Mouse (Mus musculus): ENCODE measurements around the gene Lrp2. TPM values are rescaled to one million over a fixed set of nuclear protein-coding genes. Genes with fewer than 3 reads are reported as not detected.

Gene Lrp2
- 1.1 and 2.4 TPM in 2 replicates for polyA plus RNA-seq (2015; fragmentation: Nextera tagmentation; extraction: Ambion mirVana)

DNA sequence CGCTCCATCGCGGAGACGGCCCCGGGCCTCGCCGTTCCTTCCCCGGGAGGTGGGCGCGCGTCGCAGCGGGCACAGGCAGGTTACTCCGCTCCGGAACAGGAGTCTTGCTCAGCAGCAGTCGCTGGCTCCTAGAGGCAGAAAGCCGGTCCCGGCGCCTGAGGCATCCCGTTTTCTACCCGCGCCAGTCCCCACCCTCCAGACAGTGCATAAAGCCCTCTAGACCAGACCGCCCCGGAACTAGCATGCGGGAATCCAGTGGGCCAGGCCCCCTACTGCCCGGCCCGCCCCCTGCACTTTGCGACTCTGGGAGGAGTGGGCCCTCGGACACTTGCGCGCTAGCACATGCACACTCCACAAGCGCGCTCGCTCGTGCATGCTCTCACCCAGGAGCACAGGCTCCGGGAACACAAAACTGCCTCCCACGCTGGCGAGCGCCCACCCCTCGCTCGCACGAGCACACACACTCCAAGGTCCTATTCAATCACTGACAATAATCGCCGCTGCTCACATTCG, at the start of gene Lrp2:
Gene Lrp2 (minus strand): TSS at position 180 of the 513 bp plus-strand sequence.
- ATAC-seq (peak; percentile 68), DNase-seq (ENCODE audit: low spot score) (peak; percentile 68)
- no peaks in the 10 kb centered on the region for H3K9me3 ChIP-seq (ENCODE audit: low read length)
- TF ChIP-seq CTCF (IDR thresholded peaks at IDR 0.05) (peak; percentile 17), EP300 (IDR thresholded peaks at IDR 0.05) (no peak)
- under 1% methylated on average over 45 of the region's 45 CpGs for WGBS
- H3K27ac ChIP-seq (ENCODE audit: low read length), result no peak within 1 kb of the TSS
- no peak within 1 kb of the TSS for H3K9ac ChIP-seq (replicated peaks; ENCODE audit: low read depth)
- no peaks in the 10 kb centered on the region for H3K36me3 ChIP-seq (ENCODE audit: insufficient read depth, low read length)
- peak within 1 kb of the TSS; percentile 55 for H3K4me3 ChIP-seq (ENCODE audit: low read depth, low read length)
- peaks cover 54% of the 10 kb centered on the region for H3K27me3 ChIP-seq (replicated peaks; ENCODE audit: insufficient read depth, low read length)
- H3K4me2 ChIP-seq (replicated peaks; ENCODE audit: low read depth, low read length), result peak within 1 kb of the TSS; percentile 93
- H3K4me1 ChIP-seq (ENCODE audit: insufficient read depth, low read depth, low read length), result peaks cover 8% of the 10 kb centered on the region; the same call in 1 of the 2 replicates

DNA sequence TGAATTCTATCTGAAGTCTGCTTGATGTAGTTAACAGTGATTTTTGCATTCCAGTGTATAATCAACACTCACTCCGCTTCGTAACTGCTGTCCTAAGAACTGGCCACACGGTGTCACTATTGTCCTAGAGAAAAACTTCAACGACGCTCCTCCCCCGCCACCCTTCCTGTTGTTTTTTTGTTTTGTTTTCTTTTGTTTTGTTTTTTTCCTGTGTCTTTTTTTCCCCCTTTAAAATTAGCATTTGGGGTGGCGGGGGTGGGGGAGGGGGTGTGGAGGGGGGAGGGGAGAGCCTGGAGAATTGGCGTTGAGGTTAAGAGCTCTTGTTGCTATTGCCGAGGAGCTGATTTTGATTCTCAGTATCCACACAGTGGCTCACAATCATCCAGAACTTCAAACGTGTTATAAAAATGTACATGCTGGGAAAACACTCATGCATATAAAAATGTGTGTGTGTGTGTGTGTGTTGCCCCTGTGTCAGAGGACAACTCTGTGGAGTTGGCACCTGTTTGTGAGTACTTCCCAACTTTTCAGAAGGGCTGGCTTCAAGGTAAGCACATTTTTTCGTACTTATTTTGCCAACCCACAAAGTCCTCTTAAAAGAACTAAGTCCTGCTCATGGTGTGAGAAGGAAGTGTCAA, 49.3 kb upstream of the Lrp2 start:
- DNase-seq (ENCODE audit: low spot score), result peak; percentile 89
- no peaks in the 10 kb centered on the region for H3K27me3 ChIP-seq (replicated peaks; ENCODE audit: insufficient read depth, low read length)
- H3K4me3 ChIP-seq (ENCODE audit: low read depth, low read length), result peak overlapping the region; percentile 41
- peak; percentile 56 for ATAC-seq
- TF ChIP-seq CTCF (IDR thresholded peaks at IDR 0.05) (peak; percentile 82), EP300 (IDR thresholded peaks at IDR 0.05) (0 out of 2 replicates have a peak, but pooled peaks have one; percentile 21)
- no peak overlapping the region for H3K9ac ChIP-seq (replicated peaks; ENCODE audit: low read depth)
- H3K4me2 ChIP-seq (replicated peaks; ENCODE audit: low read depth, low read length), result peak overlapping the region; percentile 46
- H3K36me3 ChIP-seq (ENCODE audit: insufficient read depth, low read length), result no peaks in the 10 kb centered on the region
- 4% methylated on average over 11 of the region's 11 CpGs for WGBS
- no peaks in the 10 kb centered on the region for H3K9me3 ChIP-seq (ENCODE audit: low read length)
- H3K4me1 ChIP-seq (ENCODE audit: insufficient read depth, low read depth, low read length), result no peaks in the 10 kb centered on the region
- H3K27ac ChIP-seq (ENCODE audit: low read length), result no peak overlapping the region

DNA sequence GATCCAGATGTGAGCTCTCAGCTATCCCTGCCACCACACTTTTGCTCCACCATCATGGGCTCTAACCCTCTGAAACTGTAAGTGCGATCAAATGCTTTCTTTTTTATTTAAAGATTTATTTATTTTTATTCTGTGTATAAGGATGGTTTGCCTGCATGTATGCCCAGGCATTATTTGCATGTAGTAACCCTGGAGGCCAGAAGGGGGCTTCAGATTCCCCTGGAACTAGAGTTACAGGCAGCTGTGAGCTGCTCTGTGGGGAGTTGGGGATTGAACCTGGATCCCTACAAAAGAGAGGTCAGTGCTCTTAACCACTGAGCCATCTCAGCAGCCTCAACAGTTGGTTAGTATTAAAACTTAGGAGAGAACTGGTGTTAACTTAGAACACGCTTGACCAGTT, 45.6 kb upstream of the Lrp2 start:
- no peaks in the 10 kb centered on the region for H3K27me3 ChIP-seq (replicated peaks; ENCODE audit: insufficient read depth, low read length)
- H3K4me1 ChIP-seq (ENCODE audit: insufficient read depth, low read depth, low read length), result no peaks in the 10 kb centered on the region
- no peak for DNase-seq (ENCODE audit: low spot score)
- WGBS, result 87% methylated on average over 2 of the region's 2 CpGs
- peak overlapping the region; percentile 43; the same call in 1 of the 2 replicates for H3K27ac ChIP-seq (ENCODE audit: low read length)
- H3K4me2 ChIP-seq (replicated peaks; ENCODE audit: low read depth, low read length), result no peak overlapping the region
- H3K36me3 ChIP-seq (ENCODE audit: insufficient read depth, low read length), result no peaks in the 10 kb centered on the region
- no peak overlapping the region for H3K4me3 ChIP-seq (ENCODE audit: low read depth, low read length)
- no peak overlapping the region for H3K9ac ChIP-seq (replicated peaks; ENCODE audit: low read depth)
- H3K9me3 ChIP-seq (ENCODE audit: low read length), result no peaks in the 10 kb centered on the region
- no peak for TF ChIP-seq EP300 (IDR thresholded peaks at IDR 0.05)
- TF ChIP-seq CTCF (IDR thresholded peaks at IDR 0.05), result peak; percentile 44
- no peak for ATAC-seq

DNA sequence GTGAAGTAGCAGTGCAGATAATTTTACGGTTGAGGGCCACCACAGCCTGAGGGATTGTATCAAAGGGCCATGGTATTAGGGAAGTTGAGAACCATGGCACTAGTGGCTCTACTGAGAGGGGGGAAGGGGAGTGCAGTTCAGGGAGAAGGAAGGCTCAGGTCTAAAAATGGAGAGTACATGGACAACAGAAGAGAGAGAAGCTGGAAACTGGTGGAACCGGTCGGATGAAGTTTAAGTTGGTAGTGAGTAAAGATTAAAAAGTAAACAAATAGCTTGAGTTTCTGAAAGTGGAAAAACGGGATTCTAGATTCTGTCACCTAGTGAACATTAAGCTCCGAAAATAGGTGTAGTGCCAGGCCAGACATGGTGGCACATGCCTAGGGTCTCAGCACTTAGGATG, 44.9 kb upstream of the Lrp2 start:
- 60% methylated on average over 5 of the region's 5 CpGs for WGBS
- Histone ChIP-seq H3K9me3 (ENCODE audit: low read length) (no peaks in the 10 kb centered on the region), H3K27ac (ENCODE audit: low read length) (peak overlapping the region; percentile 43; the same call in 1 of the 2 replicates), H3K36me3 (ENCODE audit: insufficient read depth, low read length) (no peaks in the 10 kb centered on the region), H3K4me1 (ENCODE audit: insufficient read depth, low read depth, low read length) (no peaks in the 10 kb centered on the region), H3K4me3 (ENCODE audit: low read depth, low read length) (no peak overlapping the region), H3K27me3 (replicated peaks; ENCODE audit: insufficient read depth, low read length) (no peaks in the 10 kb centered on the region), H3K4me2 (replicated peaks; ENCODE audit: low read depth, low read length) (no peak overlapping the region), H3K9ac (replicated peaks; ENCODE audit: low read depth) (no peak overlapping the region)
- TF ChIP-seq CTCF (IDR thresholded peaks at IDR 0.05) (no peak), EP300 (IDR thresholded peaks at IDR 0.05) (peak; percentile 84)
- DNase-seq (ENCODE audit: low spot score), result peak; percentile 91
- ATAC-seq, result peak; percentile 82

DNA sequence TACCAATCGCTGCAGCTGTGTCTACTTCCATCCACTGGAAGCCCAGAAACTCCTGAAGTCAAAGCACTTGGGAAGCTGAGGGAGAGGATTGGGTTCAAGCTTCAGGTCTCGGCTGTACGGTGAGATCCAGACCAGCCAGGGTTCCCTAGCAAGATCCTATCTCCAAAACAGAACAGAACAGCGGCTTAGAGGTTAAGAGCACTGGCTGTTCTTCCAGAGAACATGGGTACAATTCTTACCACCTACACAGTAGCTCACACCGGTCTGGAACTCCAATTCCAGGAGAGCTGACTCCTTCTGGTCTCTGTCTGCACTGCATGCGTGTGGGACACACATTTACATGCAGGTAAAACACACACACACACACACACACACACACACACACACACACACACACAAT, 44.0 kb upstream of the Lrp2 start:
- Histone ChIP-seq H3K9ac (replicated peaks; ENCODE audit: low read depth) (no peak overlapping the region), H3K4me2 (replicated peaks; ENCODE audit: low read depth, low read length) (no peak overlapping the region), H3K4me3 (ENCODE audit: low read depth, low read length) (no peak overlapping the region), H3K4me1 (ENCODE audit: insufficient read depth, low read depth, low read length) (no peaks in the 10 kb centered on the region), H3K36me3 (ENCODE audit: insufficient read depth, low read length) (no peaks in the 10 kb centered on the region), H3K9me3 (ENCODE audit: low read length) (no peaks in the 10 kb centered on the region), H3K27ac (ENCODE audit: low read length) (peak overlapping the region; percentile 32; the same call in 1 of the 2 replicates), H3K27me3 (replicated peaks; ENCODE audit: insufficient read depth, low read length) (no peaks in the 10 kb centered on the region)
- DNase-seq (ENCODE audit: low spot score), result no peak
- TF ChIP-seq CTCF (IDR thresholded peaks at IDR 0.05) (no peak), EP300 (IDR thresholded peaks at IDR 0.05) (no peak)
- no peak for ATAC-seq
- WGBS, result 84% methylated on average over 6 of the region's 6 CpGs

DNA sequence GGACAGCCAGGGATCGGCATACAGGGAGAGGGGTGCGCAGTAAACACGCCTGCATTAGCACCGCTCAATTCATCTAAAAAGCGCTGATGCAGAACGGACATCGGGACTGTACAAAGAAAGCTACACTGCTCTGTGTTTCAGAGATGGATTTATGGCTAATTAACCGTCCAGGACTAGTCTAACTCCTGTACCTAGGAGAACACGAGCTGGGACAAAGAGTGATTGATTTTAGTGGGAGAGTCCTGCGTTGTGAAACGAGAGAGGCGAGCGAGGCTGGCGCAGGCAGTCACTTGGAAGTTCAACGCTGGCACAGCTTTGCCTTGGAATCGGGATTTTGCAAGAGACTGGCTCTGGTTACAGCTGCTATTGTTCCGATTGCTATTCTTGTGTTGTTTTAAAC, 43.4 kb upstream of the Lrp2 start:
- Histone ChIP-seq H3K9ac (replicated peaks; ENCODE audit: low read depth) (no peak overlapping the region), H3K36me3 (ENCODE audit: insufficient read depth, low read length) (no peaks in the 10 kb centered on the region), H3K27ac (ENCODE audit: low read length) (no peak overlapping the region), H3K4me2 (replicated peaks; ENCODE audit: low read depth, low read length) (no peak overlapping the region), H3K27me3 (replicated peaks; ENCODE audit: insufficient read depth, low read length) (no peaks in the 10 kb centered on the region), H3K4me3 (ENCODE audit: low read depth, low read length) (no peak overlapping the region), H3K4me1 (ENCODE audit: insufficient read depth, low read depth, low read length) (no peaks in the 10 kb centered on the region), H3K9me3 (ENCODE audit: low read length) (no peaks in the 10 kb centered on the region)
- no peak; the same call in 1 of the 2 replicates for ATAC-seq
- 62% methylated on average over 17 of the region's 17 CpGs for WGBS
- DNase-seq (ENCODE audit: low spot score), result no peak
- no peak for TF ChIP-seq EP300 (IDR thresholded peaks at IDR 0.05)
- no peak for TF ChIP-seq CTCF (IDR thresholded peaks at IDR 0.05)
